Mouse (Mus musculus) embryonic facial prominence, embryonic 10.5 days (tissue): ENCODE measurements around the gene Clca4a. TPM values are rescaled to one million over a fixed set of nuclear protein-coding genes. Genes with fewer than 3 reads are reported as not detected.

Experiments used
- DNase-seq: peaks from one replicate; pipeline ENCODE4 v3.0.0-alpha.2; 2017; ENCODE audit warnings: low spot score
- H3K27ac ChIP-seq: fragments of 300-500 bp; sonication (generic); replicated peaks from 2 replicates; pipeline ENCODE4 v1.5.1; 2016; ENCODE audit warnings: mild to moderate bottlenecking
- H3K27me3 ChIP-seq: fragments of 300-500 bp; sonication (generic); replicated peaks from 2 replicates; pipeline ENCODE4 v1.6.1; 2016; ENCODE audit warnings: low read depth, mild to moderate bottlenecking; ENCODE audit not compliant: poor library complexity, severe bottlenecking
- H3K36me3 ChIP-seq: fragments of 300-500 bp; sonication (generic); replicated peaks from 2 replicates; pipeline ENCODE4 v1.6.1; 2016; ENCODE audit warnings: mild to moderate bottlenecking, moderate library complexity
- H3K4me1 ChIP-seq: fragments of 300-500 bp; sonication (generic); 2 replicates; pipeline ENCODE4 v1.6.1; 2016
- H3K4me3 ChIP-seq: fragments of 300-500 bp; sonication (generic); 2 replicates; pipeline ENCODE4 v1.5.1; 2016; ENCODE audit warnings: mild to moderate bottlenecking, moderate library complexity
- H3K9me3 ChIP-seq: fragments of 300-500 bp; sonication (generic); 2 replicates; pipeline ENCODE4 v1.6.1; 2016; ENCODE audit warnings: mild to moderate bottlenecking
- WGBS: fragments of 180-500 bp; shearing (Covaris S2); methylation state at CpG from one replicate; pipeline ENCODE4 v1.1.7; 2016; 5-methylcytosine and 5-hydroxymethylcytosine counted together
- polyA plus RNA-seq: library from polyadenylated mRNA; unstranded; fragments of >200 nt; fragmentation: Nextera tagmentation; extraction: Ambion mirVana; gene quantifications from 2 replicates; pipeline ENCODE4 v1.2.1, GENCODE M21; 2016

Clca4a gene
- 0.05 TPM in 2 replicates for polyA plus RNA-seq

DNA sequence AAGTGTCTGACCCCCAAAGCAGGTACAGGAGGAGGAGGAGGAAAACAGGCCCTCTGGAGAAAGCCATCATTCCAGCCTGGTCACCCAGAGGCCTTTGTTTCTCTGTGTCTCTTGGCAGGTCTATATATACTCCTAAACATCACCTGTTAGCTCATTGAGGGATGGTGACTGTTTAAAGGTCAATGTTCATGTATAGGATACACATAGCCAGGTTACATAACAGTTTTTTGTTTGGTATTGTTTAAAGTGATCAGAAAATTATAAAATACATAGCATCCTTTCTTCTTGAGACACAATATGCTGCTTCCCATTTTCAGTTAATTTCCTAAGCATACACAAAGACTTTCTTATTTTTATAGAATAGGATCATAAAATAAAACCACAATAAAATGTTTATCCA is at the start of gene Clca4a:
Clca4a (minus strand) TSS at position 101 of the 400 bp plus-strand sequence.
- Histone ChIP-seq H3K36me3 (no peaks in the 10 kb centered on the region), H3K4me1 (0 out of 2 replicates have a peak, but pooled peaks cover 3% of the 10 kb centered on the region), H3K4me3 (no peak within 1 kb of the TSS), H3K27ac (no peak within 1 kb of the TSS), H3K27me3 (no peaks in the 10 kb centered on the region), H3K9me3 (no peaks in the 10 kb centered on the region)
- no peak for DNase-seq

GRCm38 (mm10) chr3:145017807-145018206 is 43.0 kb upstream of the Clca4a start:
- Histone ChIP-seq H3K4me3 (no peak overlapping the region), H3K9me3 (no peaks in the 10 kb centered on the region), H3K36me3 (no peaks in the 10 kb centered on the region), H3K27me3 (no peaks in the 10 kb centered on the region), H3K27ac (no peak overlapping the region), H3K4me1 (no peaks in the 10 kb centered on the region)
- WGBS: 68% methylated on average over 3 of the region's 3 CpGs
- no peak for DNase-seq

DNA sequence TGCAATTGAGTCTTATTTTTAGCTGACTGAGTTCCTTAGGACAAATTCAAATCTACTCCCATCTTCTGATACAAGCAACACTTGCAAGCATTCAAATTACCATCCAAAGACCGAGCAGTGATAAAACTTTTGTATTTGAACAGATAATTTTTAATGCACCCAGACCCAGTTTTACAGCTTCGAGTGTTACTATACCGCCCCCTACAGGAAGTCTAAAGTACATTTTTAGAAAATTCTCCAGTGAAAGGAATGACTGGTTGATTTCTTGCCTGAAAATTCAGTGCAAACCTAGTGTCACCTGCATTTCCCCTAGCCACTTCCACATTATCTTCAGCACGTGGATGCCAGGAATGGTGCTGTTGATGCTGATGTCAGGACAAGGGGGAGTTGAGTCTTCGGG is 29.6 kb upstream of the Clca4a start:
- no peak for DNase-seq
- 38% methylated on average over 5 of the region's 5 CpGs for WGBS
- H3K4me1 ChIP-seq: no peaks in the 10 kb centered on the region

DNA sequence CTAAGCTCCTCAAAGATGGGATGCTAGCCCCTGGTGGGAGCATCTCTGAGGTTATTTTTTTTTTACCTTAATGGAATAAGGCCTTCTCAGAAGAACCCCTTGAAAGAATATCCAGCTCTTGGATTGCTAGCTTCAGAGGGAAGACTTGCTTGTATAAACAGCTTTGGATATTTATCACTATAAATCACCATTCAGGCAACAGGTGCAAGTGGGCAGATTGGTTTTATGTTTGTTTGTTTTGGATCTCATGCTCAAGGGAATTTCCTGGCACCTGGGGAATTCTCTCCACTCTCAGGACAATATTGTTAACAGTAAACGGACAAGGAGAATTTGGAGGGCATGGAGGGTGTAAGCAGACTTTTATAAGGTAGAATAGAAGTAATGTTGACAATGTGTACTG is 26.1 kb upstream of the Clca4a start:
- no peaks in the 10 kb centered on the region for H3K9me3 ChIP-seq
- H3K27me3 ChIP-seq: no peaks in the 10 kb centered on the region
- no peak for DNase-seq
- H3K27ac ChIP-seq: no peak overlapping the region
- no peaks in the 10 kb centered on the region for H3K36me3 ChIP-seq
- no peaks in the 10 kb centered on the region for H3K4me1 ChIP-seq
- no peak overlapping the region for H3K4me3 ChIP-seq
- 80% methylated on average over 1 of the region's 1 CpGs for WGBS

More for the DNA sequence above, 29.6 kb upstream of the Clca4a start:
- H3K27ac ChIP-seq: no peak overlapping the region
- no peaks in the 10 kb centered on the region for H3K36me3 ChIP-seq
- H3K27me3 ChIP-seq: no peaks in the 10 kb centered on the region
- no peak overlapping the region for H3K4me3 ChIP-seq
- no peaks in the 10 kb centered on the region for H3K9me3 ChIP-seq

- Histone ChIP-seq H3K9me3 (no peaks in the 10 kb centered on the region), H3K4me1 (no peaks in the 10 kb centered on the region), H3K27me3 (no peaks in the 10 kb centered on the region), H3K4me3 (no peak overlapping the region), H3K27ac (no peak overlapping the region), H3K36me3 (no peaks in the 10 kb centered on the region)
- 90% methylated on average over 5 of the region's 5 CpGs for WGBS
- DNase-seq: no peak
Measured at GRCm38 (mm10) chr3:144993055-144993454, 18.2 kb upstream of the Clca4a start.

GRCm38 (mm10) chr3:144992618-144993017 is 17.8 kb upstream of the Clca4a start:
- Histone ChIP-seq H3K4me1 (no peaks in the 10 kb centered on the region), H3K27ac (no peak overlapping the region), H3K9me3 (no peaks in the 10 kb centered on the region), H3K36me3 (no peaks in the 10 kb centered on the region), H3K4me3 (no peak overlapping the region), H3K27me3 (no peaks in the 10 kb centered on the region)
- no peak for DNase-seq

- H3K9me3 ChIP-seq: no peaks in the 10 kb centered on the region
- no peaks in the 10 kb centered on the region for H3K4me1 ChIP-seq
- 78% methylated on average over 5 of the region's 5 CpGs for WGBS
- H3K4me3 ChIP-seq: no peak overlapping the region
- no peaks in the 10 kb centered on the region for H3K36me3 ChIP-seq
- no peak for DNase-seq
- H3K27me3 ChIP-seq: no peaks in the 10 kb centered on the region
- H3K27ac ChIP-seq: no peak overlapping the region
Measured at GRCm38 (mm10) chr3:144985890-144986289, 11.0 kb upstream of the Clca4a start.

GRCm38 (mm10) chr3:144980551-144980950 is 5.7 kb upstream of the Clca4a start:
- Histone ChIP-seq H3K9me3 (no peaks in the 10 kb centered on the region), H3K36me3 (no peaks in the 10 kb centered on the region), H3K27me3 (no peaks in the 10 kb centered on the region), H3K4me3 (no peak overlapping the region), H3K4me1 (0 out of 2 replicates have a peak, but pooled peaks cover 3% of the 10 kb centered on the region), H3K27ac (no peak overlapping the region)
- DNase-seq: no peak
- 88% methylated on average over 6 of the region's 6 CpGs for WGBS

- DNase-seq: no peak
- Histone ChIP-seq H3K4me3 (no peak overlapping the region), H3K27me3 (no peaks in the 10 kb centered on the region), H3K4me1 (0 out of 2 replicates have a peak, but pooled peaks cover 3% of the 10 kb centered on the region), H3K36me3 (no peaks in the 10 kb centered on the region), H3K9me3 (no peaks in the 10 kb centered on the region), H3K27ac (no peak overlapping the region)
- WGBS: 29% methylated on average over 4 of the region's 4 CpGs
Measured at GRCm38 (mm10) chr3:144977631-144978030, 2.8 kb upstream of the Clca4a start.

GRCm38 (mm10) chr3:144976091-144976490 is 1.2 kb upstream of the Clca4a start:
- Histone ChIP-seq H3K9me3 (no peaks in the 10 kb centered on the region), H3K4me1 (0 out of 2 replicates have a peak, but pooled peaks cover 3% of the 10 kb centered on the region), H3K27ac (no peak overlapping the region), H3K36me3 (no peaks in the 10 kb centered on the region), H3K27me3 (no peaks in the 10 kb centered on the region), H3K4me3 (no peak overlapping the region)
- 83% methylated on average over 1 of the region's 1 CpGs for WGBS
- no peak for DNase-seq

DNA sequence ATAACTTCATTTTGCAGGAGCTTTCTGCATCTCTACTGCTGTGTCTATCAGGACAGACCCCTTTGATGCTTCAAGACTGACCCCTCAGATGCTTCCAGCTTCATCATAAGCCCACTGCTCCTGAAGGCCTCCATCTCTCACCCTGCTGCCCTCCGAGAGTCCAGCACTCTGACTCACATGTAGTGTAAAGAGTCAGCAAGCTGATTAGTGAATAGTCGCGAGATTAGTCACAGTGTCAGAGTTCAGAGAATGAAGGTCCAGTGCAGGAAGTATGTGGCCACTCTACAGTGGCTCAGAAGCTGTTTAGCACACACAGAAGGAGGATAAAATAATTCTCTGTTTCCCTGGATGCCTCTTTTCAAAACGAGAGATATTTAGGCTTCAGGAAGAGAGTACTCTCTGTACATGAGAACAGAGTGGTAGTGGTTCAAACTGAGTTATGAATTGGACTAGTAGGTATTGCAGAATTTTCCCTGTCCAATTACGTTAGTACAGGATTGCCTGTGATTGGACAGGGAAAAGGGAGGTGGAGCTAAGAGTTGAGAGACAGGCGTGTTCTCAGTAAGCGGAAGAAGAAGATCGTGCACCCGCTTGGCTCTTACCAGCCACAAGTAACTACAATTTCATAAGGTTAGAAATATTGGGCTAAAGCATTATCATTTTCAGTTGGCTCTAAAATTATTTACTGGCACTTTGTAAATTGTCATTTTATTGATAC is 3.1 kb downstream of the Clca4a start:
- no peak for DNase-seq
- Histone ChIP-seq H3K9me3 (no peaks in the 10 kb centered on the region), H3K27ac (no peak overlapping the region), H3K27me3 (no peaks in the 10 kb centered on the region), H3K4me1 (no peaks in the 10 kb centered on the region), H3K36me3 (no peaks in the 10 kb centered on the region), H3K4me3 (no peak overlapping the region)
- 74% methylated on average over 9 of the region's 9 CpGs for WGBS

DNA sequence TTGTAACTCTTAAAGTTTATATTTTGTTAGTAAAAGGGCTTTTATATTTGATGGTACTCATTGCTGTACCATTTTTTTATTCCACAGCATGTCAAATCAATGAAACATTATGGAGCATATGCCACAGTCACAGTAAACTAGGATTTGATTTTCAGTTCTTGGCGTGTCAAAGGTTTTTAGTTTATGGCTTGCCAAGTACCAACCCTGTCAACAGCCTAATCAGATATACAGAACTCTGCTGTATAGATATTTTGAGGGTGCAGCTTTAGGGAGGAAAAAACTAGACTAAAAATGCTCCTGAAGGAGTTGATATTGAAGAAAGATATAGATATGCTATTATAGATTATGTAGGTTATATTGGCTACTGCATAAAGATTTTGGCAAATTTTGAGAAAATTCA is 5.1 kb downstream of the Clca4a start:
- WGBS: 85% methylated on average over 1 of the region's 1 CpGs

DNA sequence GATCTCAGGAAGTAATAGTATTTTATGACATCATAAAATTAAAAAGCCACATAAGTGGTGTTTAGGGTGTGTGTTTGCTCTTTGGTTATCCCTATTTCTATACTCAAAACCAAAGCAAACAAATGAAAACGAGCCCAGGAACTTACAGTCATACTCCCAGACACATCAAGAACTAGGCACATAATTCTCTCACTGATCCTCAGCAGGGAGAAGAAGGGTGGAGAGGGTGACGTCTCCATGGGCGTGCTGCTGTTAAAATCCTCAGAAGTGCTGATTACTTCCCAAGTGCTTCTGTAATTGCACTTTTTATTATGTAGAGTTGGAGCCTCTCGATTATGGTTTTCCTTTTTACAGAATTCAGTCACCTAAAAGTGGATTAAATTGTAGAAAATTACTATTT is 8.8 kb downstream of the Clca4a start:
- DNase-seq: no peak
- no peaks in the 10 kb centered on the region for H3K4me1 ChIP-seq
- H3K27ac ChIP-seq: no peak overlapping the region
- H3K4me3 ChIP-seq: no peak overlapping the region
- no peaks in the 10 kb centered on the region for H3K9me3 ChIP-seq
- WGBS: 76% methylated on average over 4 of the region's 4 CpGs
- H3K27me3 ChIP-seq: no peaks in the 10 kb centered on the region
- H3K36me3 ChIP-seq: no peaks in the 10 kb centered on the region

More for the DNA sequence above, 5.1 kb downstream of the Clca4a start:
- H3K27ac ChIP-seq: no peak overlapping the region
- no peak overlapping the region for H3K4me3 ChIP-seq
- no peaks in the 10 kb centered on the region for H3K27me3 ChIP-seq
- H3K4me1 ChIP-seq: no peaks in the 10 kb centered on the region
- no peak for DNase-seq
- no peaks in the 10 kb centered on the region for H3K9me3 ChIP-seq
- H3K36me3 ChIP-seq: no peaks in the 10 kb centered on the region
